Mouse (Mus musculus): ENCODE data around the gene Crim1.

- TF ChIP-seq CTCF (IDR thresholded peaks at IDR 0.05; ENCODE audit: low read depth, low read length) (no peak), EP300 (IDR thresholded peaks at IDR 0.05; ENCODE audit: insufficient read depth, low read depth, low read length) (no peak), POLR2A (IDR thresholded peaks at IDR 0.05; ENCODE audit: insufficient read depth, low read length) (no peak)
These were observed 205.3 kb downstream of the Crim1 start for GRCm38 (mm10) chr17:78405336-78405735.
